Comparison of ENCODE assay signal across 16 mouse cellular contexts in genomic region chr1:157323091-157323490, GRCm38 (mm10).
"Had no signal": no experiment of that assay in that cellular context is flagged by ENCODE, and none has a peak within 500 bp of the region (broad histone marks: within the 10 kb centered on the region; RNA-seq: fewer than 3 reads in every experiment).

No protein-coding gene starts in this region.

- H3K4me2 ChIP-seq: neural tube, embryonic 13.5 days; neural tube, embryonic 15.5 days; stomach, embryonic 15.5 days had no signal

- H3K27ac ChIP-seq: neural tube, embryonic 13.5 days; neural tube, embryonic 15.5 days; stomach, embryonic 15.5 days; stomach, postnatal 0 days had no signal

- H3K4me3 ChIP-seq: neural tube, embryonic 13.5 days; neural tube, embryonic 15.5 days; stomach, embryonic 15.5 days had no signal

- H3K9me3 ChIP-seq: neural tube, embryonic 13.5 days; neural tube, embryonic 15.5 days; stomach, embryonic 15.5 days had no signal

- H3K4me1 ChIP-seq: neural tube, embryonic 13.5 days; neural tube, embryonic 15.5 days; stomach, embryonic 15.5 days had no signal

- H3K9ac ChIP-seq: neural tube, embryonic 13.5 days; neural tube, embryonic 15.5 days; stomach, embryonic 15.5 days had no signal

- H3K36me3 ChIP-seq: neural tube, embryonic 13.5 days; neural tube, embryonic 15.5 days; stomach, embryonic 15.5 days had no signal

- H3K27me3 ChIP-seq: neural tube, embryonic 13.5 days; neural tube, embryonic 15.5 days; stomach, embryonic 15.5 days had no signal

- DNase-seq: retina, postnatal 1 day; right cerebral cortex, adult 18-20 months; right cerebral cortex, postnatal 14 days; right cerebral cortex, postnatal 25 days; right cerebral cortex, postnatal 4 days; spleen, adult 18-20 months; thymus, adult 18-20 months; thymus, adult 2 months; thymus, postnatal 14 days; thymus, postnatal 25 days; thymus, postnatal 36 days; thymus, postnatal 4 days had no signal
